Mouse (Mus musculus): ENCODE results near the gene Mboat2. TPM values are rescaled to one million over a fixed set of nuclear protein-coding genes. Genes with fewer than 3 reads are reported as not detected.

The Mboat2 gene
- polyA plus RNA-seq, 1 experiment: not detected

- no peak for TF ChIP-seq CTCF (IDR thresholded peaks at IDR 0.05; ENCODE audit: insufficient read depth, low read depth, low read length)
- no peak for TF ChIP-seq POLR2A (IDR thresholded peaks at IDR 0.05; ENCODE audit: insufficient read depth, low read depth, low read length)
- Histone ChIP-seq H3K4me3 (ENCODE audit: insufficient read depth, low read depth, low read length) (no peak overlapping the region), H3K27ac (ENCODE audit: insufficient read depth, low read depth, low read length) (no peak overlapping the region), H3K4me1 (ENCODE audit: control insufficient read depth, insufficient read depth, low read length) (peaks cover 4% of the 10 kb centered on the region)
- WGBS: 86% methylated on average over 8 of the region's 8 CpGs
Measured at GRCm38 (mm10) chr12:24872264-24872663, 41.6 kb downstream of the Mboat2 start.

GRCm38 (mm10) chr12:24872689-24873088, 42.0 kb downstream of the Mboat2 start:
- Histone ChIP-seq H3K4me1 (ENCODE audit: control insufficient read depth, insufficient read depth, low read length) (peaks cover 8% of the 10 kb centered on the region), H3K27ac (ENCODE audit: insufficient read depth, low read depth, low read length) (no peak overlapping the region), H3K4me3 (ENCODE audit: insufficient read depth, low read depth, low read length) (no peak overlapping the region)
- WGBS: 80% methylated on average over 10 of the region's 10 CpGs
- TF ChIP-seq CTCF (IDR thresholded peaks at IDR 0.05; ENCODE audit: insufficient read depth, low read depth, low read length): no peak
- no peak for TF ChIP-seq POLR2A (IDR thresholded peaks at IDR 0.05; ENCODE audit: insufficient read depth, low read depth, low read length)

- Histone ChIP-seq H3K4me1 (ENCODE audit: control insufficient read depth, insufficient read depth, low read length) (peaks cover 13% of the 10 kb centered on the region), H3K4me3 (ENCODE audit: insufficient read depth, low read depth, low read length) (no peak overlapping the region), H3K27ac (ENCODE audit: insufficient read depth, low read depth, low read length) (no peak overlapping the region)
- 91% methylated on average over 1 of the region's 1 CpGs for WGBS
- TF ChIP-seq POLR2A (IDR thresholded peaks at IDR 0.05; ENCODE audit: insufficient read depth, low read depth, low read length): no peak
Measured at GRCm38 (mm10) chr12:24875908-24876307, 45.2 kb downstream of the Mboat2 start.

DNA sequence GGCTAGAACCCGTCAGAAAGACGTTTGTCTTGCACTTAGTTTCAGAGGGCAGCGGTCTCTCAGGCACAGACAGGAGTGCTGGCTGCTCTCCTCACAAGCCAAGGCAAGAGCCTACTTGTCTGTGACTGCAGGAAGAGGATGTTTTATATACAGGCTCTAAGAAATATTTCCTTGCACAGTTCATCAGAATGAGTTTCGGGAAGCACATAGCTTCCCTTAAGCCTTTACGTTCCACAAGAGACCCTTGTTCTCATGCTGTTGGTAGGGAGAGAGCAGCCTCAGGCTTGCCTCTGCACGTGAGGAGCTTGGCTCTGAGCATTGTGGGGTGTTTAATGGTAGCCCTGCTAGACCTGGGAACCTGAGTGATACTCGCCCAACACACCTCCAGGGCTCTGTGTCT, 46.6 kb downstream of the Mboat2 start:
- Histone ChIP-seq H3K4me3 (ENCODE audit: insufficient read depth, low read depth, low read length) (no peak overlapping the region), H3K4me1 (ENCODE audit: control insufficient read depth, insufficient read depth, low read length) (peaks cover 13% of the 10 kb centered on the region), H3K27ac (ENCODE audit: insufficient read depth, low read depth, low read length) (no peak overlapping the region)
- no peak for TF ChIP-seq POLR2A (IDR thresholded peaks at IDR 0.05; ENCODE audit: insufficient read depth, low read depth, low read length)
- no peak for TF ChIP-seq CTCF (IDR thresholded peaks at IDR 0.05; ENCODE audit: insufficient read depth, low read depth, low read length)
- 72% methylated on average over 7 of the region's 7 CpGs for WGBS

DNA sequence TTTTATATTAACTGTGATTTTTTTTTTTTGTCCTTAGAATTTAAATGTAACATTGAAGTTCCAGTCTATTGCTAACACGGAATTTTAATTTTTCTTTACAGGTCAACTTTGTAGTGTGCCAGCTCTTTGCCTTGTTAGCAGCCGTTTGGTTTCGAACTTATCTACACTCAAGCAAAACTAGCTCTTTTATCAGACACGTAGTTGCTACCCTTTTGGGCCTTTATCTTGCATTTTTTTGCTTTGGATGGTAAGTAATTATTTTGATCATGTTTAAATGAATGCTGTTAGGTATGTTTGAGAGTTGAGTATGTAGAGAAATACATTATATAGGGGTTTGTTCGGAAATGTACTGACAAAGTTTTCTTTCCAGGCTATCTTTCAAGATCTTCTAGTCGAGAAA, 47.4 kb downstream of the Mboat2 start:
- TF ChIP-seq CTCF (IDR thresholded peaks at IDR 0.05; ENCODE audit: insufficient read depth, low read depth, low read length) (no peak), POLR2A (IDR thresholded peaks at IDR 0.05; ENCODE audit: insufficient read depth, low read depth, low read length) (no peak)
- peaks cover 13% of the 10 kb centered on the region for H3K4me1 ChIP-seq (ENCODE audit: control insufficient read depth, insufficient read depth, low read length)
- no peak overlapping the region for H3K4me3 ChIP-seq (ENCODE audit: insufficient read depth, low read depth, low read length)
- 92% methylated on average over 6 of the region's 6 CpGs for WGBS
- H3K27ac ChIP-seq (ENCODE audit: insufficient read depth, low read depth, low read length): no peak overlapping the region

DNA sequence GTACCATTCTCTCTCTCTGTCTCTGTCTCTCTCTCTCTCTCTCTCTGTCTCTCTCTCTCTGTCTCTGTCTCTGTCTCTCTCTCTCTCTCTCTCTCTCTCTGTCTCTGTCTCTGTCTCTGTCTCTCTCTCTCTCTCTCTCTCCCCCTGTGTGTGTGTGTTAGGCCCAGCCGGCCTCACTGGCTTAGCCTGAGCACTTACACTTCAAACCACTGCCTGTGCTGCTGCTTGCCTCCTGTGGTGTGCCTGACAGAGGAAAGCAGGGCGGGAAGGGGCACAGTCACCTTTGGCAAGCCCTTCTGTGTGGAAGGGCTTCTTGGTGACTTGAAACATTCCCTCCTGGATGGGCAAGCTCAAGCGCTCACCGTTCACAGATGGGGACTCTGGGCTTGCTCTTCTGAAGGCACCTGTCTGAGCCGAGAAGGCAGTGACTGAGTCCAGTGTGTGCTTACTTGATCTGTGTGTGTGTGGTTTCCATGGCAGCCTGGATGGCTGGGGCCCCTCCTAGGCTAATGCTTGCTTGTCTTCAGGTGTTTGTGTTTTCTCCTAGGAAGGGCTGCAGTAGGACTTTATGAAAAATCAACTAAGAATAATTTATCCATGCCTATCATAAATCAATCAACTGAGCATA, 48.2 kb downstream of the Mboat2 start:
- TF ChIP-seq POLR2A (IDR thresholded peaks at IDR 0.05; ENCODE audit: insufficient read depth, low read depth, low read length) (no peak), CTCF (IDR thresholded peaks at IDR 0.05; ENCODE audit: insufficient read depth, low read depth, low read length) (no peak)
- H3K27ac ChIP-seq (ENCODE audit: insufficient read depth, low read depth, low read length): no peak overlapping the region
- peaks cover 13% of the 10 kb centered on the region for H3K4me1 ChIP-seq (ENCODE audit: control insufficient read depth, insufficient read depth, low read length)
- H3K4me3 ChIP-seq (ENCODE audit: insufficient read depth, low read depth, low read length): no peak overlapping the region
- 79% methylated on average over 5 of the region's 5 CpGs for WGBS

DNA sequence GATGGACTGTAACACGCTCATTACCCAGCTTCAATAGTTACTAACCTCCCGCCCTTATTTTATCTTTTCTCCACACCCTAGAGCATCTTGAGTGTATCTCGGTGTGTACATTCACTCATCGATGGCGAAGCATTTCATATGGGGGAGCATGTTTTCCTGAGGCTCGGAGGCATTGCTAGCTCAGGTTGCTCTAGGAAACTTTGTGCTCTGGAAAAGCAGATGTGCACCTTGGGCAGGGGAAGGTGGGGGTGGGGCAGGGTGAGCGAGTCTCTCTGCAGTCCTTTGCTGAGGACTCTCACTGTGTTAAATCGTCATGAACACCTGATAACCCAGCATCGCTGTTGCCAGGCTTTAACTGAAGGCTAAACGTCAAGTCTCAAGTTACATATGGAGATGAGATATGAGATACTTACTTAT, 48.9 kb downstream of the Mboat2 start:
- Histone ChIP-seq H3K4me1 (ENCODE audit: control insufficient read depth, insufficient read depth, low read length) (peaks cover 13% of the 10 kb centered on the region), H3K4me3 (ENCODE audit: insufficient read depth, low read depth, low read length) (no peak overlapping the region), H3K27ac (ENCODE audit: insufficient read depth, low read depth, low read length) (no peak overlapping the region)
- 93% methylated on average over 10 of the region's 10 CpGs for WGBS
- TF ChIP-seq POLR2A (IDR thresholded peaks at IDR 0.05; ENCODE audit: insufficient read depth, low read depth, low read length) (no peak), CTCF (IDR thresholded peaks at IDR 0.05; ENCODE audit: insufficient read depth, low read depth, low read length) (no peak)

- Histone ChIP-seq H3K27ac (ENCODE audit: insufficient read depth, low read depth, low read length) (no peak overlapping the region), H3K4me3 (ENCODE audit: insufficient read depth, low read depth, low read length) (no peak overlapping the region), H3K4me1 (ENCODE audit: control insufficient read depth, insufficient read depth, low read length) (0 out of 2 replicates have a peak, but pooled peaks cover 4% of the 10 kb centered on the region)
- WGBS: 91% methylated on average over 3 of the region's 3 CpGs
- TF ChIP-seq POLR2A (IDR thresholded peaks at IDR 0.05; ENCODE audit: insufficient read depth, low read depth, low read length): no peak
- no peak for TF ChIP-seq CTCF (IDR thresholded peaks at IDR 0.05; ENCODE audit: insufficient read depth, low read depth, low read length)
Measured at GRCm38 (mm10) chr12:24883279-24883678, 52.6 kb downstream of the Mboat2 start.

GRCm38 (mm10) chr12:24886800-24887199, 56.1 kb downstream of the Mboat2 start:
- TF ChIP-seq CTCF (IDR thresholded peaks at IDR 0.05; ENCODE audit: insufficient read depth, low read depth, low read length): no peak
- no peak for TF ChIP-seq POLR2A (IDR thresholded peaks at IDR 0.05; ENCODE audit: insufficient read depth, low read depth, low read length)
- Histone ChIP-seq H3K4me3 (ENCODE audit: insufficient read depth, low read depth, low read length) (no peak overlapping the region), H3K27ac (ENCODE audit: insufficient read depth, low read depth, low read length) (no peak overlapping the region), H3K4me1 (ENCODE audit: control insufficient read depth, insufficient read depth, low read length) (no peaks in the 10 kb centered on the region)
